Mouse (Mus musculus) CD4-positive helper T cell, adult 2 months (primary cell): ENCODE measurements around the gene Pdk2.
A peak's percentile ranks its signal among the peaks of the same experiment; 100 is the strongest.

Experiments
- DNase-seq: peaks from one replicate; pipeline ENCODE4 v3.0.0-alpha.2; 2012; ENCODE audit warnings: low read depth, missing footprints, low spot score

The Pdk2 gene

DNA sequence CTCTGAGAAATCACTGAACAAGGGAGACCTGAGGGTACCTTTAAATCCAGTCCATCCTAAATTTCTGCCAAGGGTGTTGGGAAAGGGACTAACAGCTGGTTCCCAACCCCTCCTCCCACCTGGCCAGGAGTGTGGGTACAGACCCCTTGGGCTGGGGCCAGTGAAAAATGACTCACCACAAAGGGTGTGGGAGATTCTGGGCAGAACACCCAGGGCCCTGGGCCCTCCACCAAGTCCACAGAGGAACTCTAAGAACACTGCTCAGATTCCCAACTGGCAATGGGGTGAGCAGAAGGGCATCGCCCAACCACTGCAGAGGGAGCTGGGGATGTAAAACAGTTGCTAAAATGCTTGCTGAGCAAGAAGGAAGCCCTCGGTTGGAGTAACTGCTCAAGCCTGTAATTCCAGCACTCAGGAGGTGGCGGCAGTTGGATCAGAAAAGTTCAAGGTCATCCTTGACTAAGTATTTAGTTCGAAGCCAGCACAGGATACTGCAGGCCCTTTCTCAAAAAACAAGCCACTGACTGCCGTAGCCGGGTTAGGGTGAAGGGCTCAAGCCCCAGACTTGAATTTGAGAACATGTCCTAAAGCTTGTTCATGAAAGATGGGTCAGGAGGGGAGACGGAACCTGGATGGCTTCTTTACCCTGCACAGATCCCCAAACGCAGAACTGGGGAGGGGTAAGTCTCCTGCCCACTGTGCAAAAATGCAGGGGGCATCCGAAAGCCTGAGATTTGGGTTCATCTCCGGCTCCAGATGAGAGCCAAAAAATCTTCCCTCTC is 52.2 kb downstream of the Pdk2 start:
- no peak for DNase-seq

DNA sequence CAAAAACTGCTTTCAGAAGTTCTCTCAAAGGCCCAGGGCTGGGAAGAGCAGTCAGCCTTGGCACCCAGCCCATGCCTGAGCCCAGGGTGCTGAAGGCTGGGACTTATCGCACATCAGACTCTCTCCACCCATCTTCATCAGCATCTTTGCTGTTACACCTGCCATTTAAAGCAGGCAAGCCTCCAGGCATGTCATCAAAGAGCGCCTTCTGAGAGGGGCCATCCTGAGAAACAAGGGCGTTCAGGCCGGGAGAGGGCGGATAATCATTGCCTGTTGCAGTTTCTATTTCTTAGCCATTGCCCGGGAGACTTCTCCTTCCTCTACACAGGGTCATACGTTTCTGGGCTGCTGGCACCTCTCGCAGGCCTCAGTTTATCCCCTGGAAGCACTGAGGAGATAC is 53.3 kb downstream of the Pdk2 start:
- no peak for DNase-seq

DNA sequence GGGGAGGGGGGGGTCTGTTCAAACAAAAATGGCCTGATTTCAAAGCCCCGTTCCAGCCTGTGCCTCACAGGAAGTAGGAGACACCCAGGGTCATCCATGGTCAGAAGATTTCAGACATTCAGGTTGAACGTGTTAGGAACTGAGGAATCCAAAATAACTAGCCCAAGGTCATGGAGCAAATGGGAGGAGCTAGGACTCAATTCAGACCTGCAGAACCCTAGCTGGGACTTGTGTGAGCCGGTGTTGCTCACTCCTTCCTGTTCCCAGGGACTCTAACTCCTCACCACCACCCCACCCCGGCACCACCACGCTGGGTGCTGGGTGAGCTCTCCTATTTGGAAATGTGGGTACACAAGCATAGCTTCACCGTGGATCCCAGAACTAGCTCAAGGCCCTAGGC is 53.8 kb downstream of the Pdk2 start:
- no peak for DNase-seq

DNA sequence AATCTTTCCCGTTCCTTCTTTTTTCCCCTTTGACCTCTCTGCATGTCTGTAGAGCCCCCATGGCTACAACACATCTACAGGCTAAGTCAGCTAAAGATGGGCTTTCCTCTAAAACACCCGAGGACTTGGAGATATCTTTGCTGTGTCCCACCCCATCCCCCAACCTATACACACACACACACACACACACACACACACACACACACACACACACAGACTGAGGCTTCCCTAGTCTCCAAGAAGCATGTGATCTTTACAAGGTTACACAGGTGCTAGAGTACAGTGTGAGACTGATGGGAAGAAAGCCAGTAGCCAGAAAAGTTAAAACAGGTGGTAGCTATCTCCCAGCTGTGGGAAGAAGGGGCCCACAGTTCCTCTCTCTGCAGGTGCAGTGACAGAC is 54.7 kb downstream of the Pdk2 start:
- no peak for DNase-seq

DNA sequence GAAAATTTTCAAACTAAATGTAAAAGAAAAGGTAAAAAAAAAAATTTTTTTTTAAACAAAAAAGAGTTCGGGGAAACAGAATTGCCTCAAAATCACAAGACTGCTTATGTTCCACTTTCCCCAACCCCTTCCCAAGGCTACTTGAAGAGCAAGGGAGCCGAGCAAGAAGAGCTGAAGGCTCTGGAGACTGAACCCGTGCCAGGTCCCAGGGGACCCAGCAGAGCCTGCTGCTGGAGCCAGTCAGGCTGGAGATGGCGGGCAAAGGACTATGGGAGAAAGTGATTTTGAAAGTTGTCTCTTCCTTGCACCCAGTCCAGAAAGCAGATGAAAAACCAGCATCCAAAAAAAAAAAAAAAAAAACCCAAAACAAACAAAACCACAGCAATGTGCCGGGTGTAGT is 55.3 kb downstream of the Pdk2 start:
- no peak for DNase-seq

DNA sequence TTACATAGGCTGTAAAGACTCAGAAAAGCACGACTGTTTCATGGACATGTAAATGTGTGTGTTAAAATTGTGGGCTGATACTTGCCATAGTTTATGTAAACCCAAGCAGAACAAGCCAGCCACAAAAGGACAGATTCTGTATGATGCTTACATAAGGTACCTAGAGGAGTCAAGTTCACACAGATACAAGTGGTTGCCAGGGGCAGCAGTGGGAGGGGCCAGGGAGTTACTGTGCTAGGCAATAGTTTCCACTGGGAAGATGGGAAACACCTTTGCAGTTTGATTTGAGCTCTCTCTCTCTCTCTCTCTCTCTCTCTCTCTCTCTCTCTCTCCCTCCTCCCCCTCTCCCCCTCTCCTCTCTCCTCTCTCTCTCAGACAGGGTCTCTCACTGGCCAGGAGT is 56.0 kb downstream of the Pdk2 start:
- no peak for DNase-seq

DNA sequence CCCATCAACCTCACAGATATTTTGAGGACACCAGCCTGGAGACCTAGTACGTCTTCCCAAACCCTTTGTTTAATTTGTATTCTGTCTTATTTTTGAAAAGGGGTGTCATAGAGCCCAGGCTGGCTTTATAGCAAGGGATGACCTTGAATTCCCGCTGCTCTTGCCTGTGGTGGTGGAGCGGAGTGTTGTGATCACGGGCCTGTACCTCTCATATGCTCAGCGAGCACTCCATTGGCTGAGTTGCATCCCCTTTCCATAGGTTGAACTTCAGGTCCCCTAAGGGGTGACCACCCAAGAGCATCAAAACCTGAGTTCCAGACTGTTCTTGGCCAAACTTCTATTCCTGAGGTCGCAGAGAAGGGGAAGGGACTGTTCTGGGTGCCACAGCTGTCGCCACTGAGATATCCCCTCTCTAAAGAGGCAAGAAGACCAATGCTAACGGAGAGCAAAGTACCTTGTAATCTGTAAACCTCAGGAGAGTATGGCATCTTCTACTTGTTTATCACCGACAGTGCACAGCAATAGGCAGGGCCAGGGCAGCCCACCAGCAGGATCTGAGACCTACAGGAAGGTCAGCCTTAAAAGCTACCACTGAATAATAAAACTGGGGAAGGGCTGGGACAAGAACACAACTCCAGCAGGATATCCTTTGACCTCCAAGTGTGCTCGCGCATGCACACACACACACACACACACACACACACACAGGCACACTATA is 61.5 kb downstream of the Pdk2 start:
- DNase-seq = no peak

DNA sequence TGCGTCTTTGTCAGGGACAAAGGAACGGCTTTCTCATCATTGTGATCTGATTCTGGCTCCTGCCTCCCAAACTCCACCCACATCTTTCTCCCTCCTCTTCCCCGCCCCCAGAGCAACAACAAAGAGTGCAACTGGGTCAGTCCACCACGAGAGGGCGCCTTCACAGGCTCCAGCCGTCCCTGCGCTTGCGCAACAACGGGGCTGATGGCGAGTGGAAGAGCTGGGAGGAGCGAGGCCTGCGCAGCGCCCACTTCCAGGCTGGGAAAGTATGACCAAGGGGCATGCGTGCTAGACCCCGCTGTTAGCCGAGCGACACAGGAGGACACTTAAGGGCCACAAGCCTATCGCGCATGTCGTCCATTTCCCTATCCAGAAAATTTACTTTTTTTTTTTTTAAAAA is 62.2 kb downstream of the Pdk2 start:
- peak; percentile 92 for DNase-seq

DNA sequence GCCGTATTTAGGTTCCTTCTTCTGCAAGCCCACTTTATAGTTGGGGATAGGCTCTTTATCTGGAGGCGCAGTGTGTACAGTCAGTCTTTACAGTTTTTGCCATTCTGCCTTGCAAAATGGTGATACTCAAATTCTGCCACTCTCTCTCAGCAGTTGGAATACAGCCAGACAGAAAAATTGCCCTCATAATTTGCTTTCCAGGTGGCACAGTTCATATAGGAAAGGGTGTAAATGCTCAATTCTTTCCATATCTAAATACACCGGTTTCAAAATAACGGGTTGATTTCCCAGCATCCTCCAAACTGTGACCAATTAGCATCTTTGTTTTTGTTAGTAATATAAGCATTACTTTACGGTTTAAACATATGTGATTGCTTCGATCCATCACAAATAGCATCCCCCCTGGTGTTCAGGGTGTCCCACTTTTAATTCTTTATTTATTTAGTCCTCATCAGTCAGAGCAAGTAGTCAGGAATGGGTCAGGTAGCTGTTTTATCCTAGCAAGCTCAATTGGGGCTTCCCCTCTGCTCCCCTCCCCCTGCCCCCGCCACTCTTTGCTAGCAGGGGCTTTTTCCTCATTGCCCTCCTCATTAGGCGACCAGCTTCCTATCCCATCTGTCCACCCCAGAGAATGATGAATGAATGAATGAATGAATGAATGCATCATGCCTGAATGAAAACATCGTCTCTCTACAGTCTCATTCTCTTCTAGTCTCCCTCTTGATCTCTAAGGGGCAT is 62.8 kb downstream of the Pdk2 start:
- no peak for DNase-seq
